Mouse (Mus musculus): ENCODE measurements around the gene Hist1h2an.
"Not testable (repeated sequence)": the region's sequence is repeated elsewhere in the genome, so short reads cannot be mapped to it uniquely, and the experiment has no call there.

Hist1h2an gene

DNA sequence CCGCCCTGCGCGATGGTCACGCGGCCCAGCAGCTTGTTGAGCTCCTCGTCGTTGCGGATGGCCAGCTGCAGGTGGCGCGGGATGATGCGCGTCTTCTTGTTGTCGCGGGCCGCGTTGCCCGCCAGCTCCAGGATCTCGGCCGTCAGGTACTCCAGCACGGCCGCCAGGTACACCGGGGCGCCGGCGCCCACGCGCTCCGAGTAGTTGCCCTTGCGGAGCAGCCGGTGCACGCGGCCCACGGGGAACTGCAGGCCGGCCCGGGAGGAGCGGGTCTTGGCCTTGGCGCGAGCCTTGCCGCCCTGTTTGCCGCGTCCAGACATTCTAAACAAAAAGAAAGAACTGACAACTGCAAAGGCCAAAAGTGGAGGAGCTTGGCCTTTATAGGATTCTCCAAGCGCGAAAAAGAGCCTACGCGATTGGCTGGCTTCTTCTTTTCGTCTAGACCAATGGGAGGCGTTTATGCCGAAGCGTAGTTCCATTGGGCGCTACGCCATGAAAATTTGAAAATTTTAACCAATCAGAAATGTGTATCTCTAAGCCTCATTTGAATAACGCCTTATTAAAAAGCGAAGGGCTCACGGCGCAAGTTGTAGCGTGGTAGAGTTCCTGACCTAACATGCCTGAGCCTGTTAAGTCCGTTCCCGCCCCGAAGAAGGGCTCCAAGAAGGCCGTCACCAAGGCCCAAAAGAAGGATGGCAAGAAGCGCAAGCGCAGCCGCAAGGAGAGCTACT lies at the start of gene Hist1h2an, which contains the start of gene Hist1h2bp:
Gene Hist1h2an (minus strand): TSS at position 320 of the 731 bp plus-strand sequence.
Gene Hist1h2bp (plus strand): TSS at position 563 of the 731 bp plus-strand sequence.
- peak; percentile 99 for DNase-seq (ENCODE audit: low read depth, low spot score)

DNA sequence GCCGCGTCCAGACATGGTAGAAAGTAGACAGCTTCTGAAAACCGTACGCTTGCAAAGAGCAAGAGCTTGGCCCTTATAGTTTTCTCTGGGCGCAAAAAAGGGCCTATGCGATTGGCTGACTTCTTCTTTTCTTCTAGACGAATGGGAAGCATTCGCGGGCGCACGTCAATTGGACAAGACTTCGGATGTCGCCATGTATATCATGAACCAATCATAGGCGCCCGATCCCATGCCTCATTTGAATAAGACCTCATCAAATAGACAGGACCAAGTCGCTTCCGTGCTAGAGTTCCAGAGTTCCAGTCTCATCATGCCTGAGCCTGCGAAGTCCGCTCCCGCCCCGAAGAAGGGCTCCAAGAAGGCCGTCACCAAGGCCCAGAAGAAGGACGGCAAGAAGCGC lies 46.4 kb upstream of the Hist1h2an start, which contains the start of the genes Hist1h2ap and Hist1h2br:
Gene Hist1h2ap (minus strand): TSS at position 47 of the 400 bp plus-strand sequence.
Gene Hist1h2br (plus strand): TSS at position 283 of the 400 bp plus-strand sequence.
- not testable (repeated sequence) for DNase-seq (ENCODE audit: low read depth, low spot score)

DNA sequence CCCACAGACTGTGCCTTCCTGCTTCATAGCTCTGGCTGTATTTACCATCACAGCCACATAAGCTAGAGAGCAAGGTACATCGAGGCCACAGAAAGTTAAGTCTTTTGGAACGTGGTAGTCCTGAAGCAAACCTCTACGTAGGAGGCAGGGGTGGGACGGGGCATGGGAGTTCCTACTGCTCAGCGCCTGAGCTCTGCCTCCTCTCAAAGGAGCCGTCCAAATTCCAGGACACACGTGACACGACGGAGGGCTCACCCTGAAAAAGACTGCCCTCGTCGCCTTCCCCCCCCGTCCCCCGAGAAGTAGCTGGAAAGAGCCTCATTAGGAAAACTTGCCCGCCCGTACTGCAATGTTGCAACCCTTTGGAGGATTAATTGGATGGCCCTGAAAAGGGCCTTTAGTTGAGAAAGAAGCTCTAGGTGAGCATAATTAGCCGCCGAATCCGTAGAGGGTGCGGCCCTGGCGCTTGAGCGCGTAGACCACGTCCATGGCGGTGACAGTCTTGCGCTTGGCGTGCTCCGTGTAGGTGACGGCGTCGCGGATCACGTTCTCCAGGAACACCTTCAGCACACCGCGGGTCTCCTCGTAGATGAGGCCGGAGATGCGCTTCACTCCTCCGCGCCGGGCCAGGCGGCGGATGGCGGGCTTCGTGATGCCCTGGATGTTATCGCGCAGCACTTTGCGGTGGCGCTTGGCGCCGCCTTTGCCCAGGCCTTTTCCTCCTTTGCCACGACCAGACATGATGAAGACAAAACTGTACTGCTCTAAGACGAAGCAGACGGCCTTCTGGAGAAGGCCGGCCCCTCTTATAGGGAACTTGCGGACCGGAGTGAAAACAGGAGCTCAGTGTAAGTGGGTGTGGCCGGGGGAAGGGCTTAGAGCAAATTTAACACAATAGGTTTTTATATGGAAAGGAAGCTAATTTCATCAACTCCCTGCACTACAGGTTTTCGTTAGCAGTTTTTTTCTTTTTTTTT lies 44.7 kb upstream of the Hist1h2an start, which contains the start of gene Hist1h4n:
Gene Hist1h4n (minus strand): TSS at position 779 of the 977 bp plus-strand sequence.
- DNase-seq (ENCODE audit: low read depth, low spot score), result not testable (repeated sequence)

DNA sequence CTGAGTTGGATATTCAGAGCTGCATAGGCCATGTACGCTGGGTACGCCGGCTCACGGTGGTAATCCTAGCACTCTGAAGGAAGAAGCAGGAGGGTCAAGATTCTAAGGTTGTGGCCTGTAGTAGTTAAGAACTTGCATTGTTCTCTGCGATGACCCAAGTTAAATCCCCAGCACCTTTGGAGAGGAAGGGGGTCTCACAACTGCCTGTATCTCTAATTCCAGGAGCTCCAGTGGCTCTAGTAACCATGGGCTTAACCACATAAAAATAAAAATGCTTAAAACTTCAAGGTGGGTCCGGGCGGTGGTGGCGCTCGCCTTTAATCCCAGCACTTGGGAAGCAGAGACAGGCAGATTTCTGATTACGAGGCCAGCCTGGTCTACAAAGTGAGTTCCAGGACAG lies 43.3 kb upstream of the Hist1h2an start:
- DNase-seq (ENCODE audit: low read depth, low spot score), result no peak

DNA sequence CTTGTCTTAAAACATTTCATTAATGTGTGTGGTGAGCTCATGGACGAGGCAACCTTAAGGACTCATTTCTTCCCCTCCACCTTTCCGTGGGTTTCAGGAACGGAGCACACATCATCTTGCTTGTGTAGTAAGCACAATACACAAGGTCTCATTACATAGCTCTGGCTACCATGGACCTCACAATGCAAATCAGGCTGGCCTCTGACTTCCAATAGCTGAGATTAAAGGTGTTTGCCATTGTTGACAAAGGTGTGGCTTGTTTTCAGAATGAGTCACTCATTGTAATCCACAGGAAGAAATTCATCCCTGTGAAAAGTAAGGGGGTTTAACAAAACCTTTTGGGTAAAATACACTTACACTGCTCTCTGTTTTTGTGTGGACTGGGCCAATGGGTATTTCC lies 41.5 kb upstream of the Hist1h2an start:
- peak; percentile 82 for DNase-seq (ENCODE audit: low read depth, low spot score)

DNA sequence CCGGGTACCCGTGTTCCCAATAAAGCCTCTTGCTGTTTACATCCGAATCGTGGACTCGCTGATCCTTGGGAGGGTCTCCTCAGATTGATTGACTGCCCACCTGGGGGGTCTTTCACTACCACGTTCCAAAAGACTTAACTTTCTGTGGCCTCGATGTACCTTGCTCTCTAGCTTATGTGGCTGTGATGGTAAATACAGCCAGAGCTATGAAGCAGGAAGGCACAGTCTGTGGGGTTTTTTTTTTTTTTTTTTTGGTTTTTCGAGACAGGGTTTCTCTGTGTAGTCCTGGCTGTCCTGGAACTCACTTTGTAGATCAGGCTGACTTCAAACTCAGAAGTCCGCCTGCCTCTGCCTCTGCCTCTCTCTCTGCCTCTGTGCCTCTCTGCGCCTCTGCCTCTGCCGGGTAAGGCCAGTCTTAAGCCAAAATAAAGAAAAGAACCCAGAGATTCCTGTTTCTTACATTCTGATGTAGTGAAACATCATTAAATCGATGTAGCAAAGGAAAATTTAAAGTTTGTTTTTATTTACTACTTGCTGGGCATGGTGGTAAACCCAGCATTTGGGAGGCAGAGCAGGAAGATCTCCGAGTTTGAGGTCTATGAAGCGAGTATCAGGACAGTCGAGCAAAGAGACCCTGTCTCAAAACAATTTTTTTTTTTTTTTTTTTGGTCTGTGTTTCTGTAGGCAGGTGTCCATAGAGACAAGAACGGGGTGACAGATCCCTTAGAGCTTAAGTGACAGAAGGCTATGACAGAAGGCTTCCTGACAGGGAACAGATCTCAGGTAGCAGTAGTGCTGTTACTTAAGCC lies 33.3 kb upstream of the Hist1h2an start:
- not testable (repeated sequence) for DNase-seq (ENCODE audit: low read depth, low spot score)

DNA sequence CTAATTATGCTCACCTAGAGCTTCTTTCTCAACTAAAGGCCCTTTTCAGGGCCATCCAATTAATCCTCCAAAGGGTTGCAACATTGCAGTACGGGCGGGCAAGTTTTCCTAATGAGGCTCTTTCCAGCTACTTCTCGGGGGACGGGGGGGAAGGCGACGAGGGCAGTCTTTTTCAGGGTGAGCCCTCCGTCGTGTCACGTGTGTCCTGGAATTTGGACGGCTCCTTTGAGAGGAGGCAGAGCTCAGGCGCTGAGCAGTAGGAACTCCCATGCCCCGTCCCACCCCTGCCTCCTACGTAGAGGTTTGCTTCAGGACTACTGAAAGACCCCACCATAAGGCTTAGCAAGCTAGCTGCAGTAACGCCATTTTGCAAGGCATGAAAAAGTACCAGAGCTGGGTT lies 25.1 kb upstream of the Hist1h2an start:
- not testable (repeated sequence) for DNase-seq (ENCODE audit: low read depth, low spot score)

DNA sequence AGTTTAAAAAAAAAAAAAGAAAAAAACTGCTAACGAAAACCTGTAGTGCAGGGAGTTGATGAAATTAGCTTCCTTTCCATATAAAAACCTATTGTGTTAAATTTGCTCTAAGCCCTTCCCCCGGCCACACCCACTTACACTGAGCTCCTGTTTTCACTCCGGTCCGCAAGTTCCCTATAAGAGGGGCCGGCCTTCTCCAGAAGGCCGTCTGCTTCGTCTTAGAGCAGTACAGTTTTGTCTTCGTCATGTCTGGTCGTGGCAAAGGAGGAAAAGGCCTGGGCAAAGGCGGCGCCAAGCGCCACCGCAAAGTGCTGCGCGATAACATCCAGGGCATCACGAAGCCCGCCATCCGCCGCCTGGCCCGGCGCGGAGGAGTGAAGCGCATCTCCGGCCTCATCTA lies 24.5 kb upstream of the Hist1h2an start, which contains the start of gene Hist1h4m:
Gene Hist1h4m (plus strand): TSS at position 208 of the 400 bp plus-strand sequence.
- DNase-seq (ENCODE audit: low read depth, low spot score), result not testable (repeated sequence)

DNA sequence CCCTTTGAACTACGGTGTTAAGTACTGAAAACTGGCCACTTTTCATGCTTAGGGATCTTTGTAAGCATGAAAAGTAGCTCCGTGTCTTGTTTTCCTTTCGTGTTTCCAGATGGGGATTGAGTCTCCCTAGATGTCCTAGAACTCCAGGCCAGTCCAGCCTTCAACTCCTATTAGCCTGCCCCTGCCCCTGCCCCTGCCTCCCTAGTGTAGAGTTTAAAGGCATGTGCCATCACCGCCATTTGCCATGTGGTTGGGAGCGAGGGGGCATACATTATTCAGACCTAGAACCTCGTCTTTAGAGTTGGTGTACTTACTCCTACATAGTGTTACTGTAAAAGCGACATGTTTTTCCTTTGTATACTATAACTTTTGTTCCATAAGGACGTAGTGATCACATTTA lies 24.1 kb upstream of the Hist1h2an start:
- DNase-seq (ENCODE audit: low read depth, low spot score), result not testable (repeated sequence)

DNA sequence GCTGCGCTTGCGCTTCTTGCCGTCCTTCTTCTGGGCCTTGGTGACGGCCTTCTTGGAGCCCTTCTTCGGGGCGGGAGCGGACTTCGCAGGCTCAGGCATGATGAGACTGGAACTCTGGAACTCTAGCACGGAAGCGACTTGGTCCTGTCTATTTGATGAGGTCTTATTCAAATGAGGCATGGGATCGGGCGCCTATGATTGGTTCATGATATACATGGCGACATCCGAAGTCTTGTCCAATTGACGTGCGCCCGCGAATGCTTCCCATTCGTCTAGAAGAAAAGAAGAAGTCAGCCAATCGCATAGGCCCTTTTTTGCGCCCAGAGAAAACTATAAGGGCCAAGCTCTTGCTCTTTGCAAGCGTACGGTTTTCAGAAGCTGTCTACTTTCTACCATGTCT lies 23.1 kb upstream of the Hist1h2an start, which contains the start of the genes Hist1h2bq and Hist1h2ao:
Gene Hist1h2bq (minus strand): TSS at position 125 of the 400 bp plus-strand sequence.
Gene Hist1h2ao (plus strand): TSS at position 393 of the 400 bp plus-strand sequence.
- DNase-seq (ENCODE audit: low read depth, low spot score), result not testable (repeated sequence)

DNA sequence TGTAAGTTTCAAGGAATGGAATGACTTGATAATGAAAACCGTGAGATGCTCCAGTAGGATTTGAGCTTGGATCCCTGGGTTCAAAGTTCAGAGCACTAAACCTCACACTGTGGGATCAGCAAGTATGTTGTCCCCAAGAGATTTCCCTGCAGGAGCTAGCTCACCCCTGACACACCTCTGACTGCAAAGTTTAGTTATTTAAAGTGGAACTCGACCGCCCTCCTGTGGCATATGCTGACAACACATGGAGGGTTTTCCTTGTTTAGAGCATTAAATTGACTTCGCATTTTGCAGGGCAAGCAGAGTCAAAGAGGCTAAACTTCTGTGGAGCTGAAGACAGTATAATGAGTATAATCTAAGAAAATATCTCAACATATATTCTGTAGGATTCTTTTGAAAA lies 16.0 kb upstream of the Hist1h2an start:
- DNase-seq (ENCODE audit: low read depth, low spot score), result not testable (repeated sequence)

DNA sequence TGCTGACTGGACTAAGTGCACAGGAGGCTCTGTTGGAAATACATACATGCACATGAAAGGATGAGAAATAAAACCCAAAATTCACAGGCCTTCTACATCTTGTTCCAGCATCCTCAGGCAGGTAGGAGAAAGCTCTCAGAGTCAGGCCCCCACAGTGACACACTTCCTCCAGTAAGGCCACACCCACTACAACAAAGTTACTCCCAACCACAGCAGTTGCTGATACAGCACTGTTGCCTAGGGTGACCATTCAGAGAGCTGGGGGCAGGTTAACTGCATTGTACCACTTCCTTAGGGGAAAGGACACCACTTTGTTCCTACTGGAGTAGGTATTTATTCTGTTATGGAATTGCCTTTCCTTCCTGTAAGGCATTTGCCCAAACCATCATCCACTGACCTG lies 10.1 kb upstream of the Hist1h2an start:
- DNase-seq (ENCODE audit: low read depth, low spot score), result not testable (repeated sequence)

DNA sequence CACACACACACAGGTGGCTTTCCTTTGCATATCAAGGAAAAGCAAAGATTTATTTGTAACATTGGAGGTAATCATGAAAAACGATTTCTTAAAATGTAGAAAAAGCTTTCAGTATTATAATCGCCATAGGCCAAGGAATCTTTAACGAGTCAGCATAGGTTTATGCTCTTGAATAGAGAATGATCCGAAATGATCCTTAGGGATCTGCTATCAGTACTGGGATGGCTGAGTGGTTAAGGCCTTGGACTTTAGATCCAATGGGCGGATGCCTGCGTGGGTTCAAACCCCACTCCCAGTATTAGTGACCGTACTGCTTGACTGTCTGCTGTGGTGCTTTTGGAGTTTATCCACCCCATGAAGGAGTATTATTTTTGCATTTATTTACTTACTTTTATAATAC lies 8.6 kb upstream of the Hist1h2an start:
- peak; percentile 71 for DNase-seq (ENCODE audit: low read depth, low spot score)

DNA sequence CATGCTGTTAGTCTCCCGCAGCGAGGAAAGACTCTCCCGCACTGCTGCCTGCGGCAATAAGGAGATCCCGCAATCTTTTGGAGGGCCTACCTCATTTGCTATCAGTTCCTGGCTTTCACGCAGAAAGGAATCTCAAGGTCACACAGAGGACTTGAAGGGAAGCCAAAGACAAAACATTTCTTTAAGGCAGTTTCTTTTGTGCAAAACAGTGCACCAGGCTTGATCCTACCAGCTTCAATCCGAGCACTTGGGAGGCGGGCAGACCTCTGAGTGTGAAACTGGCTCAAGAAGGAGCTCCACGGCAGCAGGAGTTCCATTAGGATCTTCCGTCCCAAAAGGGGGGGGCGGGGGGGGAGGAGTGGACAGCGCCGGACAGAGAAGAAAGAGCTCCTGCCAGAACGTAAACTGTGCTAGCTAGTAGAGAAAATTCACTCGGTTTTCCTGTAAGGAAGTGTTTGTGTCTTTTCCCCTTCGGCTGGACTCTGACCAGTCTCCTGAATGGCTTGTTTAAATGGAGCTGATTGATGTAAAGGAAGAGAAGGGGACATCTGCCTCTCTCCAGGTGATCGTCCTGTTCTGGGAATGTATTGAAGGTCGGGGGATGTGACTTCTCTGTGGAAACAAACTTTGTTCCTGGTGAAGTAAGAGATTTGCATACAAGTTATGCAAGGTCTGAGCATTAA lies 3.7 kb upstream of the Hist1h2an start:
- DNase-seq (ENCODE audit: low read depth, low spot score), result peak; percentile 93

DNA sequence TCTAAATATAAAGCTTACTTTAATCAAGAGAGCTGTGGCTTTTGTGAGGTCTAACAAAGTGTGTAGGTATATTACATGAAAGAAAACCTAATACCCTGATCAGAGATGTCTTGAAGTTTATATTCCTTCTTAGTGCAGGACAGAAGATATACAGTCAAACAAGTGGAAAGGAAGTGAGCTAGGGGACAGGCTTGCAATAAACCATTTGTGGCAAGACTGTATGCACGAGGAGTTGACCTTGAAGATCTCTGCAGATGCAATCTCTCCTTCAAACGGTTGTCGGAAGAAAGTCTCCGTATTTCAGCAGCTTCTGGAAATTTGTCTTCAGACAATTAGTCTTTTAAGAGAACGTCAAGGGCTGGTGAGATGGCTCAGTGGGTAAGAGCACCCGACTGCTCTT lies 2.9 kb upstream of the Hist1h2an start:
- peak; percentile 42 for DNase-seq (ENCODE audit: low read depth, low spot score)

DNA sequence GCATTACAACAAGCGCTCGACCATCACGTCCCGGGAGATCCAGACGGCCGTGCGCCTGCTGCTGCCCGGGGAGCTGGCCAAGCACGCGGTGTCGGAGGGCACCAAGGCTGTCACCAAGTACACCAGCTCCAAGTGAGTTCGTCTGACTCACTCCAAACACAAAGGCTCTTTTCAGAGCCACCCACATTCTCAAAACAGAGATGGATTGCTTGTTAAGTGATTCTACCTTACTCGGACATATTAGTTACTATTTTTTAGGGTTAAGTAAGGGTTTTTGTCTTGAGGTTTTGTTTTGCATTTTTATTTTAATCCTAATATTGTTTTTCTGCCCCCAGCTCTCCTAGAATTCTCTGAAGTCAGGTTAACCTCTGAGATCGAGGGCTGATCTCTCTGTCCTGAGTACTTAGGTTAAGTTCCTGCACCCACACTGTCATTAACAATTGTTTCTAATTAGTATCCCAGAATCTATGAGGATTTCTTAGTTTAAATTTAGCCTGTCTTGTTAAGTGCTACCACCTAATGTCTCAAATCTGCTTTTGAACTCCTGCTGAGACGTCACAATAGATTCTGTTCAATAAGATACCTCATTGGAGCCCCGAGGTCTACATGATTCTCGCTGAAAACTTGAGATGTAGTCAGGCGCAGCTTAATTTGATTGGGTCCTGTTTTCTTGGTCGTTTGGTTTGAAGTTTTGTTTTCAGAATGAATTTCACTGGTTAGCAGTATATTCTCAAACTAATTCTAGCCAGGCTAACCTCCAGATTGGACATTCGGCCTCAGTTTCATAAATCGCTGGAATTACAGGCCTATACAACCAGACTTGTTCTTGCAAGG lies 959 bp upstream of the Hist1h2an start:
- DNase-seq (ENCODE audit: low read depth, low spot score), result peak; percentile 70

DNA sequence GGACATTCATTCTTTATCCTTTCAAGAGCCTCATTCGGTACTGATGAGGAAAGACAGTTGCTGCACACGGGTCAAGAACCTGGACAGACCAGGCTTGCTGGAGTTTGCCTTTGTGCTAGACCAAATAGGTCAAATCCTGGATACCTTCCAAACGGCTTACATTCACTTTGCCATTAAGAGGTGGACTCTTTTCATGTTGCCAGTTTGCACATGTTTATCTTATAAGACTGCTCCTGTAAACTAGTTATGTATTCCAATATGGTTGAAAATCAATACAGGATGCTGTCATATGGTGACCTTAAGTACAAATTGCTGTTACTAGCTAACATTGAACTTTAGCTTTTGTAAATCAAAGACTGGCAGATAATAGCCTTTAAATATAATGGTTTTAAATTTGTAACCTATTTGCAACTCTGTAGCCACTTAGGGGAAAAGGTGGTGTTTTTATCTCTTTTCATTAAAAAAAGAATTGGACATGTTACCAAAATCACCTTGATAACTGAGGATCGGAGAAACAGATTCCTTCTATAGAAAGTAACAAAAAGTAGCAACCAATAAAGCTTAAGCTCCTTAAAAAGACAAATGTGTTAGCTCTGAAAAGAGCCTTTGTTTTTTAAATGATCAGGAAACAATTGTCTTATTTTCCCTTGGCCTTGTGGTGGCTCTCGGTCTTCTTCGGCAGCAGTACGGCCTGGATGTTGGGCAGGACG lies 674 bp downstream of the Hist1h2an start:
- DNase-seq (ENCODE audit: low read depth, low spot score), result peak; percentile 72

DNA sequence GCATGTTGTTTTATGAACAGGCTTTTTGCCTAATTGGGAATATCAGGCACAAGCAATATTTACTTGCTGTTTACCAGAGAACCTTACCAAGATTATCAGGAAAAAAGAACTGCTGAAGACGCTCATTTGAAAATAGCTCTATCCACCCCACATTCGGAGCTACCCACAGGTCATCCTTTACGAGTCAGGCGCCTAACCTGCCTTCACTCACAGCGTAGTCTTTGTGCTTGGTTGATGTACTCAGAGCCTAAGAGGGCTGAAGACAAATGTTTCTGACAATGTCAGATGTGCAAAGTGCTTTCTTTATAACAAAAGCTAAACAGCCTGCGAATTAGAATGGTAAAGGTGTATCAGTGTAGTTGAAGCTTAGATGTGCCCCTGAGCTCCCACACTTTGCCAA lies 2.7 kb downstream of the Hist1h2an start:
- no peak for DNase-seq (ENCODE audit: low read depth, low spot score)

DNA sequence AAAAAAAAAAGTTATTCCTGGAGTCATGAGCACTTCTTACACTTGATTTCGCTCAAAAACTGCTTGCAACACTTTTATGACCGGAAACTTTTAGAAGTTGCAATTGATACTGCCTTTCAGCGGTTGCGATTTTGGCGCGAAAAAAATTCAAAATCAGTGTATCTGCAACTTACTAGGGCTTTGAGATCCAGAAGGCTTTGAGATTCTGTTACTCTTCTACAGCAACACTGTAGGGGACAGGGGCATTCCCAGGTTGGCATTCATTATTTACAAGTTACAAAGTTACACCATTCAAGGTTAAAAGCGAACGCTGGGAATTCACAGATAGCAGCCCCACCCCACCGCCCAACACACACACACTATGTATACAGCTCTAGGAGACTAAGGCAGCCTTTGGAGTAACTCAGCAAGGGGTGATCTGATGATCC lies 3.3 kb downstream of the Hist1h2an start:
- peak; percentile 82 for DNase-seq (ENCODE audit: low read depth, low spot score)
